In genomic region chr17:23661526-23661925, GRCm38 (mm10) we compare ENCODE assay signal across 10 mouse cellular contexts. TPM values are rescaled to one million over a fixed set of nuclear protein-coding genes. Genes with fewer than 3 reads are reported as not detected.
A peak's percentile ranks its signal among the peaks of the same experiment; 100 is the strongest.
DNase-seq lines count a peak whose midpoint lies in the region; ATAC-seq and TF ChIP-seq lines count a peak whose summit lies in the region.
"Had no signal": no experiment of that assay in that cellular context is flagged by ENCODE, and none has a peak within 500 bp of the region (broad histone marks: within the 10 kb centered on the region; RNA-seq: fewer than 3 reads in every experiment).

No protein-coding gene starts in this region.

- 5% methylated on average over 9 of the region's 9 CpGs for WGBS in stomach, embryonic 14.5 days

- H3K27ac ChIP-seq in layer of hippocampus, adult 2 months = no peak overlapping the region
- H3K27ac ChIP-seq in stomach, embryonic 14.5 days (ENCODE audit: low read length) = no peak overlapping the region
- H3K27ac ChIP-seq: liver, embryonic 15.5 days had no signal

- H3K4me1 ChIP-seq in stomach, embryonic 14.5 days (ENCODE audit: control insufficient read depth, insufficient read depth, low read length) = no peaks in the 10 kb centered on the region

- peaks cover 18% of the 10 kb centered on the region for H3K27me3 ChIP-seq in stomach, embryonic 14.5 days (ENCODE audit: control insufficient read depth, insufficient read depth, low read length)

- H3K9me3 ChIP-seq in stomach, embryonic 14.5 days (ENCODE audit: control insufficient read depth, low read depth, low read length) = no peaks in the 10 kb centered on the region
- H3K9me3 ChIP-seq: liver, embryonic 15.5 days had no signal

- TF ChIP-seq CTCF in layer of hippocampus, adult 2 months (conservative IDR thresholded peaks at IDR 0.05) = peak; percentile 64

- H3K4me2 ChIP-seq in stomach, embryonic 14.5 days (replicated peaks; ENCODE audit: low read depth, low read length) = peak overlapping the region; percentile 52; the same call in 1 of the 2 replicates

- H3K9ac ChIP-seq in stomach, embryonic 14.5 days (replicated peaks; ENCODE audit: low read depth, low read length) = no peak overlapping the region
- H3K9ac ChIP-seq: liver, embryonic 15.5 days had no signal

- ATAC-seq in stomach, embryonic 14.5 days (ENCODE audit: insufficient number of reproducible peaks, insufficient read depth, low FRiP score, low read depth) = no peak

- no peak overlapping the region for H3K4me3 ChIP-seq in layer of hippocampus, adult 2 months
- no peak overlapping the region for H3K4me3 ChIP-seq in stomach, embryonic 14.5 days (ENCODE audit: low read depth, low read length)

- H3K36me3 ChIP-seq in stomach, embryonic 14.5 days (ENCODE audit: control insufficient read depth, insufficient read depth, low read length) = peaks cover 1% of the 10 kb centered on the region
- H3K36me3 ChIP-seq: liver, embryonic 15.5 days had no signal

- DNase-seq in adrenal gland, postnatal 10 days = peak; percentile 42
- DNase-seq in adrenal gland, adult 8-10 months = no peak
- no peak for DNase-seq in layer of hippocampus, adult 2 months (ENCODE audit: low spot score in 2 of 2)
- DNase-seq in layer of hippocampus, postnatal 14 days (ENCODE audit: low spot score in 2 of 2) = no peak
- peak; percentile 68 for DNase-seq in induced T-regulatory cell, adult 2 months (ENCODE audit: low read depth)
- DNase-seq in layer of hippocampus, postnatal 25 days (ENCODE audit: extremely low spot score in 1 of 2, low spot score in 1 of 2) = no peak
- no peak for DNase-seq in embryo, embryonic 11 days
- DNase-seq: cerebellum, adult 8-10 months had no signal

RNA-seq across cellular contexts. Expression of gene Bicdl2, which starts 1.2 kb away (rescaled TPM):
- total RNA-seq in adrenal gland, postnatal 10 days (2021) = not detected
- total RNA-seq in adrenal gland, adult 8-10 months (2022) = not detected
- total RNA-seq in layer of hippocampus, adult 2 months (2021) = not detected
- not detected for total RNA-seq in layer of hippocampus, postnatal 14 days (2021)
- polyA plus RNA-seq in stomach, embryonic 14.5 days (2014; fragmentation: Nextera tagmentation; extraction: Ambion mirVana) = 2.4 and 3.1 TPM in 2 replicates
- not detected for total RNA-seq in layer of hippocampus, postnatal 25 days (2021)
- polyA plus RNA-seq: liver, embryonic 15.5 days had no signal

RNA-seq across cellular contexts. Expression of gene Hcfc1r1, which starts 11.9 kb away (rescaled TPM):
- total RNA-seq in adrenal gland, postnatal 10 days (2021) = 100 to 1,000 TPM; 136 to 169 TPM
- 100 to 1,000 TPM; 136 to 169 (median 147) TPM for total RNA-seq in adrenal gland, adult 8-10 months (2022)
- 100 to 1,000 TPM; 110 to 118 TPM for total RNA-seq in layer of hippocampus, adult 2 months (2021)
- 100 to 1,000 TPM; 127 to 131 TPM for total RNA-seq in layer of hippocampus, postnatal 14 days (2021)
- polyA plus RNA-seq in stomach, embryonic 14.5 days (2014; fragmentation: Nextera tagmentation; extraction: Ambion mirVana) = 110 TPM in 2 replicates
- total RNA-seq in layer of hippocampus, postnatal 25 days (2021) = 100 to 1,000 TPM; 119 to 129 TPM

RNA-seq across cellular contexts. Expression of gene Thoc6, which starts 12.2 kb away (rescaled TPM):
- 10 to 100 TPM; 25.6 to 28.0 TPM for total RNA-seq in adrenal gland, postnatal 10 days (2021)
- 10 to 100 TPM; 24.7 to 28.3 (median 26.7) TPM for total RNA-seq in adrenal gland, adult 8-10 months (2022)
- 1 to 10 TPM; 7.1 to 7.6 TPM for total RNA-seq in layer of hippocampus, adult 2 months (2021)
- total RNA-seq in layer of hippocampus, postnatal 14 days (2021) = 10 to 100 TPM in 1 of 2 experiments, 1 to 10 TPM in 1; 9.5 to 12.2 TPM
- 36.5 and 40.0 TPM in 2 replicates for polyA plus RNA-seq in stomach, embryonic 14.5 days (2014; fragmentation: Nextera tagmentation; extraction: Ambion mirVana)
- total RNA-seq in layer of hippocampus, postnatal 25 days (2021) = 10 to 100 TPM in 1 of 2 experiments, 1 to 10 TPM in 1; 9.0 to 10.1 TPM

RNA-seq across cellular contexts. Expression of gene Tnfrsf12a, which starts 15.7 kb away (rescaled TPM):
- 10 to 100 TPM; 40.4 to 80.3 TPM for total RNA-seq in adrenal gland, postnatal 10 days (2021)
- total RNA-seq in adrenal gland, adult 8-10 months (2022) = 100 to 1,000 TPM; 156 to 243 (median 195) TPM
- total RNA-seq in layer of hippocampus, adult 2 months (2021) = 1 to 10 TPM; 5.5 to 6.3 TPM
- total RNA-seq in layer of hippocampus, postnatal 14 days (2021) = 10 to 100 TPM in 1 of 2 experiments, 1 to 10 TPM in 1; 9.5 to 10.1 TPM
- polyA plus RNA-seq in stomach, embryonic 14.5 days (2014; fragmentation: Nextera tagmentation; extraction: Ambion mirVana) = 18.0 and 20.7 TPM in 2 replicates
- total RNA-seq in layer of hippocampus, postnatal 25 days (2021) = 1 to 10 TPM; 5.8 to 8.8 TPM

RNA-seq across cellular contexts. Expression of gene Mmp25, which starts 16.4 kb away (rescaled TPM):
- under 1 TPM; 0.54 to 1.00 TPM for total RNA-seq in adrenal gland, postnatal 10 days (2021)
- total RNA-seq in adrenal gland, adult 8-10 months (2022) = under 1 TPM in 3 of 4 experiments, not detected in 1; 0.06 to 0.13 (median 0.09) TPM
- total RNA-seq in layer of hippocampus, adult 2 months (2021) = under 1 TPM in 1 of 2 experiments, not detected in 1; 0.17 TPM
- total RNA-seq in layer of hippocampus, postnatal 14 days (2021) = under 1 TPM; 0.85 to 0.86 TPM
- 0.74 and 0.77 TPM in 2 replicates for polyA plus RNA-seq in stomach, embryonic 14.5 days (2014; fragmentation: Nextera tagmentation; extraction: Ambion mirVana)
- total RNA-seq in layer of hippocampus, postnatal 25 days (2021) = under 1 TPM; 0.19 to 0.22 TPM

Comparison
In these comparisons a context has a peak if more than half of its experiments do, and no peak if none do; other contexts are left out.
1. DNase-seq: peak in adrenal gland, postnatal 10 days (single experiment) and induced T-regulatory cell, adult 2 months (single experiment); none in adrenal gland, adult 8-10 months (single experiment), layer of hippocampus, adult 2 months (0 of 2), layer of hippocampus, postnatal 14 days (0 of 2), layer of hippocampus, postnatal 25 days (0 of 2) and embryo, embryonic 11 days (single experiment).